Mouse (Mus musculus): ENCODE results near the gene Ttc7b.

Ttc7b gene

GRCm38 (mm10) chr12:100407371-100407770 is 113.3 kb downstream of the Ttc7b start:
- no peak for DNase-seq

- peak in 1 of 2 experiments; percentile 37 for DNase-seq
These were observed 114.5 kb downstream of the Ttc7b start for GRCm38 (mm10) chr12:100406094-100406493.

DNA sequence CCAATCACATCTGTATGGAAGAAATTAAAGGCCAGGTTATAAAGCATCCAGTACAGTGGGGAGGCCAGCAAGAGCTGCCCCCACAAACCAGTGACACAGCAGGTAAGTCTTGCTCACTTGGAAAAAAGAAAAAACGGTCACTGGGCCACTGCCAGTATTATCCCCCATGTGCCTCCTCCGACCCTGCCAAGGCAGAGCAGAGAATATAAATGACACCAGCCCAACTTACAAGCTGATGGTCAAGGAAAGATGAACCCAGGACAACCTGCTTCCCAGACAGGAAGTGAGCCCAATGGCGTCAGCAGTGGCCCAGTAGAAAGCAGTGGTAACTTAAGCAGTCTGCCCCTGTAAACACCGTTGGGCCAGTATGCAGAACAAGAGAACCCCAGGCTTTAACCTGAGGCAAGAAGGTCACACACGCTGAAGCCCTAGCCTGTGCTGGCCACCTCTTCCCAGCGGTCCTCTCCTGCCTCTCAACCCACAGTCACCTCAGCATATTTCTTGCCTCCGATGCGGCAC is 115.1 kb downstream of the Ttc7b start:
- no peak for DNase-seq

GRCm38 (mm10) chr12:100404430-100404829 is 116.2 kb downstream of the Ttc7b start:
- DNase-seq: no peak

- DNase-seq: no peak
These were observed 117.7 kb downstream of the Ttc7b start for GRCm38 (mm10) chr12:100403005-100403324.

DNA sequence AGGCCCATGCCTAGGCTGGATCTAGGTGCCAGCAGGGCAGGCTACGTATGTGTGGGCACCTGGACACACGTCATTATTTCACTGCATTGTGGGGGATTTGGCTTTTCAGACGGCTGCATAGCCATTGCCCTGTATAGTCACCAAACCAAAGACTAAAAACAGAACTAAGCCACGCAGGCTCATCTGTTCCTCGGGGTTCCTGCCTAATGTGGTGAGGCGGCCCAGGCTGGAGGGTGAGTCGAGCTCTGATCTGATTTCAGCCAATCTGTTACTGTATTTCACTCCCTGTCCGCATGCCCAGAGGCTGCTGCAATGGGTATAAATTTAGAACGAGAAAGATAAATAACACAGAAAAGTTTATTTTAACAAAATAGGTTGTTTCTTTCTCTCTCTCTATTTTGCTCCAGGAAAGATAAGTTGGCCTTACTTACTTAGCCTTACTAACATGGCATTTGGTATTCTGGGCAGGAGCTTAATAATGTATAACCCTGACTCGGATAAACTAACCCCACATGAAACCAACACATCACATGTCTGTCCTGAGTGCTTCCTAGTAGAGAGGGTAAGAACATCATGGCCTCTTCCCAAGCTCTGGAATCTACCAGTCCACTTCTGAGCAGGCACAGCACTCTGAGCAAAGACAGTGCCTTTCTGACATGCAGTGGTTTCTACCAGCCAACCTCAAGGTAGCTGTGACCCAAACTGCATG is 118.2 kb downstream of the Ttc7b start:
- no peak for DNase-seq

- no peak for DNase-seq
These were observed 120.5 kb downstream of the Ttc7b start for GRCm38 (mm10) chr12:100400119-100400518.

GRCm38 (mm10) chr12:100399126-100399727 is 121.4 kb downstream of the Ttc7b start:
- DNase-seq: peak; percentile 34 to 51

DNA sequence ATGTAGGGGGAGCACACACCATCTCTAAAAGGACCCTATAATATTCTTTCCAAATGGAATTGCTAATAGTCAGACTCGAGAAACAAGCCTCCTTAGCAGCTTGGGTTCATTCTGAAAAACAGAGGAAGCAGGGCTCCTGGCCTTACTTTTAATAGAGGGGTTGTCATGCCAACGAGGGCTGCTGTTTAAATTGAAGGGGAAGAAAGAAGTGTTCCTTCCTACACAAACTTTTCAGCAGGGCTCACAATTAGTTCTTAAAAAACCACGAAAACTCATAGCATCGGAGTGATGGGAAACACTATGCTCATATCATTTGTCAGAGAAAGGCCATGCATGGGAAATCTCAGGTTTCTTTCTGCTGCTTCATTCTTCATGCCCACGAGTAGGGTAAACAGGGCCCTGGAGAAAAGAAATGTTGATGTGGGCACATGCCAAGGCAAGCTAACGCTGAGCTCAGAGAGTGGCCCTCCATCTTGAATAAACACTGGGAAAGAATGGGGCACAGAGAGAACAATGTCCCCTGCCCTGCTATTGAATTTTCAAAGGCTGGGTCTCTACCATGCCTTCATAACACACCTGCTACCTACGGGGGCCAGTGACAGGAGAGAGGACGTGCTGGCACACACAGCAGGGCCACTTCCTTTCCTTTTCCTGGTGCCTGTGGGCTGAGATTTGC is 122.2 kb downstream of the Ttc7b start:
- no peak for DNase-seq

GRCm38 (mm10) chr12:100397432-100398146 is 123.0 kb downstream of the Ttc7b start:
- no peak for DNase-seq

DNA sequence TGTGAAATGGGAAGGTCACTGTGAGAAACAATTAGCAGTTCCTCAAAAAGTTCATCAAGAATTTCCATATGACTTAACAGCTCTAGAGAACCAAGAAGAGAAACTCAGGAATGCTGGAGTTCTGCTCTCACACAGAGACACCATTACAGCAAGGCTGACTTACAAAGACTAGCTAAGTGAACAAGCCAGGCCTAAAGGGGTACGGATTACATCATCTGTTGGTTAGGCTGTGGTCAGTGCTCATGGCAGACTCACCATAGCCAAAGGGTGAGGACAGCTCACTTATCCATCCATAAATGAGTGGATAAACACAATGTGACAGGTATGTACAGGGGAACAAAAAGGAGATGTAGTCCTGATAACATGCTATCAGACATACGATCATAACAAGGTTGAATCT is 123.8 kb downstream of the Ttc7b start:
- no peak for DNase-seq

DNA sequence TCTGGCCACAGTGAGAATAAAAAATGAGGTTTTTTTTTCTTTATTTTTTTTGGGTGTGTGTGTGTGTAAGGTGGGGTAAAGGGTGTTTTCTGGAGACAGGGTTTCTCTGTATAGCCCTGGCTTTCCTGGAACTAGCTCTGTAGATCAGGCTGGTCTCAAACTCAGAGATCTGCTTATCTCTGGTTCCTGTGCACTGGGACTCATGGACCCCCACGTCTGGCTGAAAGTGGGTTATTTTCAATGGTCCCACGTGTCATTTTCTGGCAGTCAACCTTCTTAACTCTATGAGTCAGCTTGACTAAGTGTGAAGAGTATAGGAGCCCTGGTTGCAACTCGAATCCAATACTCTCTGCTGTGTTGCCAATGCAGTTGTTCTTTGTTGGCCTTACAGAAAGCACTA is 127.1 kb downstream of the Ttc7b start:
- DNase-seq: no peak

DNA sequence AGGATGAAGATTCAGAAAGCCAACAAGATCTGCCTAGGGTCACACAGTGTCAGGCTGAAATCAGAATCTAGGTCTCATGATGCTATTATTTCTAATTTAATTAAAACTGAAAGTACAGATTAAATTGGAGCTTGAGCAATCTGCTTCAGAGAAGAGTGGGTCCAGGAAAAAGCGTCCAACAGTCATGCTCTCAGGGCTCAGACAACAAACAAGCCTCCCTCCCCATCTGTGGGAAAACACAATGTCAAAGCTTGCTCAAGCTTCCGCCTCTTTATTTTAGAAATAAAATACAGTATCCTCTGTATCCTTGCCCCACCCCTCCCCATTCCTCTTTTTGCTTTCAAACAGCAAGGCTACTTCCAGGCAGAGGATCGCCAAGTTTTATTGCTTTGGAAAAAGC is 127.5 kb downstream of the Ttc7b start:
- DNase-seq: no peak

DNA sequence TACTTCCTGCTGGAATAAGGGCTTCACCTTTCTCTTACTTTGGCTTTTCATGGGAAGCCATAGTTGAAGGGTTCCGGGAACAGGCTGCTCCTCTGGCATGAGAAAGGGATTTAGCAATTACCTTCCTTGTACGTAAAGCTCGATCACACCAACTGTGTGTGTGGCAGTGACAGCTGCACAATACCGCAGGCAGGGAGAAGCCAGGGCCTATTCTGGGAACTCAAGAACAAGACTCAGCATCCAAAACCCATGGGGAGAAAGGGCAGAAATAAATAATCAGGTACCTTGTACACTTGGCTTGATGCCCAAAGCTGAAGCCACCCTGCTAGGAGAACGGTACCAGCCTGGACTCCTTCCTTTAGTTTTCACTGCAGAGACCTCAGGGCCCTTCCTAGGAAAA is 128.2 kb downstream of the Ttc7b start:
- no peak for DNase-seq

DNA sequence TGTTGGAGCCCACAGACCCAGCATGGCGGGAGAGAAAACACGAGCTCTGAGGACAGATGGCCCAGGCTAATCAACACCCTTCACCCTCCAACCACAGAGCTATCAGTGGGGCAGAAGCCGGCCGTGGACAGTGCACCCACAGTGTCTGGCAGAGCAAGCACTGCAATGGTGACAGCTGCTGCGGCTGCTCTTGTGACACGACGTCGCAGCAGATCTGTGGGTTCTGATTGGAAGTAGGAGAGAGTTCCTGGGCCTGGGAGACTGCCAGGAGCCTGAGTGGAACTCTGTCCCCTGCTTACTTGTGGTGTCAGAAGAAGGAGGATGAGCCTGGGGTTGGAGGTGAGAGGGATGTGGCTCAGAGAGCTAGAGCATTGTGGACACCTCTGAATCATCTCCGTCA is 128.7 kb downstream of the Ttc7b start:
- DNase-seq: peak in 1 of 2 experiments; percentile 62

DNA sequence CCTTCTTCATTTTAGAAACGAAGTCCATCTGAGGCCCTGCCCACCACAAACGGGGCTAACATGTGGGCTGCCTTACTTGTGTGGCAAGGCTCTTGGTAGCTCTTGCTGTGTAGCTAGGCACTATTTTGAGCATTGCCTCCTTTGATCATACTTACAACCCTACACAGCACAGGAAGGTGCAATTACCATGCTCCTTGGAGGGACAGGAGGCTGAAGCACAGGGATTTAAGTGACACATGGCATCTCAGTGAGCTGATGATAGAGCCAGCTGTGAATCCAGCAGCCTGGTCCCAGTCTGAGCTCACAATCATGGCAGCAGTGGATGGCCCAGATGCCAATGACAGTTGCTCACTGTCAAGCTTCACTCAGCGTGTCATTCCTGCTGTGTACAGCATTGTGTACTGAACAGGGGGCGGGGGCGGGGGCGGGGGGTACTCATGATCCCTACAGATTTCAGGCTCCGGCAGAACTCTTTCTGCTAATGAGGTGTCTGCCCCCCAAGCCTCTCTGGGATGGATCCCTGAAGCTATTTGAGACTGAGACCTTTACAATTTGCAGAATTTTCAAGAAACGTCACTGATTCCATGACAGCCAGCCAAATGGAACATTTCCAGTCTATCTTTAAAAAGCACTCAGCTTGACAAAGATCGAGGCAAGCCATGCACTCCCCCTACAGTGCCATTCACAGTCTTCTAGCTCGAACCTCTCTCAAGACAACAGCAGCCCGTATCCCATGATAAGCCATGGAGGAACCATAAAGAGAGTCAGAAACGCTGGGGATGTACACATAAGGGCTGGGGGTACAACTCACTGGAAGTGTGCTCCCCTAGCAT is 130.5 kb downstream of the Ttc7b start:
- peak; percentile 51 to 87 for DNase-seq

DNA sequence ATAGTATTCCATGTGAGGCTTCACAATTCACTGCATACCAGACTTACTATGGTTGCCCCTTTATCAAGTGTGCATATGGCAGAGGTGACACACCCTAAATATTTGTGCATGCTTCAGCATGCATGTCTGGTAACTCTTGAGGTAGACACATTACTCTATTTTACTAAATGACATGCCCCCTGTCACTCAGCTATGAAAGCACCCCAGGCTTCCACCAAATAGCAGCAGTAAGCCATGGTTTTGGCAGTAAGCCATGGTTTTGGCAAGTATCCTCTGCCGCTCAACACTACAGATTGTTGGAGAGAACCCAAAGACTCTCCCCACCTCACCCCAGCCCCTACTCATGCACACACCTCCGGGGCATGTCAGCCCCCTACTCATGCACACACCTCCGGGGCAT is 134.4 kb downstream of the Ttc7b start:
- DNase-seq: no peak

GRCm38 (mm10) chr12:100382526-100382925 is 138.1 kb downstream of the Ttc7b start:
- no peak for DNase-seq

- no peak for DNase-seq
These were observed 138.7 kb downstream of the Ttc7b start for GRCm38 (mm10) chr12:100381941-100382340.

DNA sequence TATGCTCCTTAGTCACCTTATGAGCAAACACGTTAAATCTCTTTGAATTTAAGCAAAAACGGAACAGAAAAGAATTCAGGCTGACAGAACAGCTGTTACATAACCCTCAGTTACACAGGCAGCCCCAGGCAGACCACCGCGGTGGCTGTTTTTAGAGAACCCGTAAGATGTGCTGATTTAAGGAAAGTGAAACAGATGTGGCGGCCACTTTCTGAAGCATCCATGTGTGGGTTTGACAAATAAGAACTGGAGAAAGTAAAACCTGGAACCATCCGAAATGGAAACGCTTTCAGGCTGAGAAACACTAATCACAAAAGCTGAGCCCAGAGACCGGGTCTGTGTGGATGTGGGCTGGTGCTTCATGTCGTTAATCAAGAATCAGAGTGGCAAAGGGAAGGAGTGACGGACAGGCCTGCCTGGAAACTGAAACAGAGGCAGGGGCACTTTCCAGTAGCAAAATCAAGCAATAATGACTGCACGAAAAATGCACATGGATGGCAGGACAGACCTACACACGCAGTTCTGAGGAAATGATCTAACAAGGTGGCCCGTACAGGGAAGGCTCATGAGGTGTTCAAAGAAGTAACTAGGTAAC is 139.8 kb downstream of the Ttc7b start:
- DNase-seq: no peak

GRCm38 (mm10) chr12:100379833-100380232 is 140.8 kb downstream of the Ttc7b start:
- no peak for DNase-seq

DNA sequence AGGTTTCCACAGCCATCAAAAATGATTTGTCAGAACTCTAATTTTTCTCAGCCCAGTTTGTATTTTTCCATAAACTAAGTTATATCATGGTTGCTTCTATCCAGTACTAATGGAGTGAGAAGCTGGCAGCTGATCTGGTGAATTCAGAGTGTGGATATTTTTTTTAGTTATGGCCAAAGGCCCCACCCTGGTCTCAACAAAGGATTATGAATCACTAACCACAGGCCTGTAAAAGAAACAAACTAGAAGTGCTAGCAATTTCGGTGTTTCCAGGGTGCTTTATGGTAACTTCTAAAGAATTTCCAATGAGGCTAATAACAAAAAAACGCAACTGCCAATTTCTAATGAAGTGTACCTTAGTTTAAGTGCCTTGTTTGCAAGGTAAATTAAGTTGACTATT is 142.4 kb downstream of the Ttc7b start:
- no peak for DNase-seq

All from lung, postnatal 4 days (tissue).